Mouse (Mus musculus) embryonic fibroblast, embryonic 13.5 days (primary cell): ENCODE results near the gene Slc35b2.

Experiments used
- CTCF ChIP-seq: IDR thresholded peaks from 2 replicates; pipeline ENCODE4 v1.5.1; 2011; ENCODE audit warnings: mild to moderate bottlenecking, control low read depth, low read length, moderate library complexity, borderline replicate concordance; ENCODE audit not compliant: insufficient read depth
- POLR2A ChIP-seq: IDR thresholded peaks from 2 replicates; pipeline ENCODE4 v1.6.1; 2011; ENCODE audit warnings: low read depth, mild to moderate bottlenecking, control low read depth, low read length, moderate library complexity

- TF ChIP-seq CTCF (no peak), POLR2A (no peak)
These were observed 28.3 kb downstream of the Slc35b2 start for GRCm38 (mm10) chr17:45591701-45592605.
